Mouse (Mus musculus): ENCODE measurements around the gene Cmah.

The Cmah gene

DNA sequence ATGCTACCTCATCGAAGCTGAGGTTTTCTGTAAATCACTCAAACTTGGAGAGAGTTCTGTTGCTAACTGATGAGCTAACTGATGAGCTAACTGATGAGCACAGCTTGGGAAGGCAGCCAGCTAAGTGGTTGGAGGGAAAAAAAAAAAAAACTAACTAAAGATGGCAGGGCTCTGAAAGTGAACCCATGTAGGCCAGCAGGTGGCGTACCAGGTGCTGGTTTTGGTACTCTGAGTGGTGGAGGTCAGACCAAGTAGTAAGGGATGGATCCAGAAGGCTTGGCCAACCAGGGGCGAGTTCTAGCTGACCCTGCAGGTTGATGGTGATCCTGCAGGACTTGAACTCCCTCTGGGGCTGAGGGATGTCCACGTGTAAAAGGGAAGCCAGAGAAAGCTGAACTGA lies 89.2 kb downstream of the Cmah start:
- DNase-seq (ENCODE audit: low read depth, low spot score) = peak; percentile 83

DNA sequence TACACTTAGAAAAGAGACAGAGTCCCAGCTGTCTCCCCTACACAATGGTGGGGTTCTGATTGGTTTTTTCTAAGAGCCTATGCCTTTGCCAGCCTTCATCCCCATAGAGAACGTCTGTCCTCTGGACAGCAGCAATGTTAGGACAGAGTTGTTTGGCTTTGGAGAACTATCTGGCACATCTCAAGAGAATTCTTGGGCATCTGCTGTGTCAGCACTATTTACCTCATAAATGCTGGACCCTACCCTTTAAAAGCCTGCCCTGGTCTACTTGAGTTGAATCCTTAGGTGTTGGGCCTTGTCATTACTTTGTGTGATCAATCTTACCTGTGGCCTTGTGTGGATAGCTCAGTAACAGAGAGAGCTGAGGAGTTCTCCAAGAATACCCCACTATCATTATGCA lies 90.8 kb downstream of the Cmah start:
- DNase-seq (ENCODE audit: low read depth, low spot score) = no peak

DNA sequence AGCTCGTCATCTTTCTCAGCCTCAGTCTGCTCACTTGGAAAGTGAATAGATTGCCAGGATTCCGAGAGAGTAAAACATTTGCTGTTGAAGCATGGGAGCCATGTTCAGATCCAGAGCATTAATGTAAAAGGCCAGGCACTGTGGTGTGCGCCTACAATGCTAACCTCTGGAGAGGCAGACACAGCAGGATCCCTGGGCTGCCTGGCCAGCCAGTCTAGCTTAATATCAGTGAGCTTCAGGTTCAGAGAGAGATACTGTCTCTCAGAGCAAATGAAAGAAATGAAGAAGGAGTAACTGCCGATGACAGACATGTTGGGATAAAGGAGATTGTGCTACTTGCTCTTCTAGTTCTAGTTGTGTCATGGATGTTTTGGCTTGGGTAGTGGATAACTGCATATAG lies 91.6 kb downstream of the Cmah start:
- DNase-seq (ENCODE audit: low read depth, low spot score) = no peak

DNA sequence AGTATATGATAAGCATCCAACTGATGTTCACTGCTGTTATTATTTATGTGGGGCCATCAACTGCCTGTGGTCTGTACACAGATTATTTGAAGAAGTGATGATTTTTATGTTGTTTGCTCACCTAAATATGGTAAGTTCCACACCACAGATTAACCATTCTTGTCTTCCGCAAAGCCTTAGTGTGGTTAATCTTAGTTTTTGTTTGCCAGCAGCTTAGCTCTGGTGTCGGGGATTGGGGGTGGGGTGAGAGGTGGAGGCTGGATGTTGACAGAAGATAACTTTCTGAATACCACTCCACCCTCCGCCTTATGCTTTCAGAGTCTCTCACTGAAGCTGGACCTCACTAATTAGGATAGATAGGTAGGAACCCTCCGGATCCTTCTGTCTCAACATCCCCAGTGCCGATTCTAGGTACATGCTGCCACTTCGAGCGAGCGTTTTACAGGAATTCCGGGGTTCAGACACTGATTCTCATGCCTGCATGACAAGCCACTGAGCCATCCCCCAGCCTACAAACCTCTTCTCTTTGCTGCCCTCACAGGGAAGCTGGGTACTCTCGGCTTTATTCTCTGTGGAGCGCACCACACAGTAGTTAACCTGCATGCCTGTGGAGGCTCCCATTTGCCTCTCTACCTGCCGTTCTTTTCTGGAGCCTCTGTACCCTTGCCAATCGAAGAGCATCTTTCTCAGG lies 92.5 kb downstream of the Cmah start:
- no peak for DNase-seq (ENCODE audit: low read depth, low spot score)

DNA sequence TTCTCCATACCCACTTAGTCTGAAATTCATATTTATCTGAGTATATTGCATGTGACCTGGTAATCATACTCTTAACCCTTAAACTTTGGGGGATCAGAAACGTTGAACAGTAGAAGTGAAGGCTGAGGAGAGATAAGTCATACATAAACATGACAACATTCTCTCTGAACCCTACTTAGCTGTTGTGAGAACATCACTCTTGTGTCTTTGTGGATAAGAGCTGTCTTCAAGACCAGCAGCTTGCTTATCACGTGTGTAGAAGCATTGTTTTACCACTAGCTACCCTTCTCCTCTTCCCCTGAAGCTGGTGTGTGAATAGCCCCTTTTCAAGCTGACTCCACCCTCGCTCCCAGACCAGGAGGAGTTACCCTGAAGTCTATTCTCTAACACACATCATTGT lies 94.8 kb downstream of the Cmah start:
- no peak for DNase-seq (ENCODE audit: low read depth, low spot score)

DNA sequence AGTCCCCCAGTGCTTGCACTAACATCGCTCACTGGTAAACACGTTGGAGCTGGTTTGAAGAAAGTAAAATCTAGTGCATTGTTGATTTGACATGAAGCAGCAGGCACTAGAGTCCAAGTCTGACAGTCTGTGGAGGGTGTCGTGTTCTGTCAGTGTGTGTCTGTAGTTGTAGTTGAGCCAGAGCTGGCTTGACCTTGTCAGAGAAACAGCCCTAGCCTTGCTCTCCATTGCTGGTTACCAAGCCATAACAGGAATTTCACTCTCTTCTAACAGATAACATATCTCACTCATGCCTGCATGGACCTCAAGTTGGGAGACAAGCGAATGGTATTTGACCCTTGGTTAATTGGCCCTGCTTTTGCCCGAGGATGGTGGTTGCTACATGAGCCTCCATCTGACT lies 103.0 kb downstream of the Cmah start:
- no peak for DNase-seq (ENCODE audit: low read depth, low spot score)

DNA sequence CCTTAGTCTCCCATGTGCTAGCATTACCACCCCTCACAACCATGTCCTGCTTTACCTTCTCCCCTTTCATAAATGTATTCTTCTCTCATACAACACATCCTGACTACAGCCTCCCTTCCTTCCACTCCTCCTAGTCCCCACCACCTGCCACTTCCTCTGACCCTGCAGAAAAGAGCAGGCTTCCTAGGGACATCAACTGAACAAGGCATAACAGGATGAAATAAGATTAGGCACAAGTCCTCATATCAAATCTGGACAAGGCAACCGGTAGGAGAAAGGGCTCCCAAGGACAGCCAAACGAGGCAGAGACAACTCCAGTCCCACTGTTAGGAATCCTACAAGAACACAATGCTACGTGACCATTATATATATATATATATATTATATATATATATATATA lies 104.4 kb downstream of the Cmah start:
- DNase-seq (ENCODE audit: low read depth, low spot score) = no peak

DNA sequence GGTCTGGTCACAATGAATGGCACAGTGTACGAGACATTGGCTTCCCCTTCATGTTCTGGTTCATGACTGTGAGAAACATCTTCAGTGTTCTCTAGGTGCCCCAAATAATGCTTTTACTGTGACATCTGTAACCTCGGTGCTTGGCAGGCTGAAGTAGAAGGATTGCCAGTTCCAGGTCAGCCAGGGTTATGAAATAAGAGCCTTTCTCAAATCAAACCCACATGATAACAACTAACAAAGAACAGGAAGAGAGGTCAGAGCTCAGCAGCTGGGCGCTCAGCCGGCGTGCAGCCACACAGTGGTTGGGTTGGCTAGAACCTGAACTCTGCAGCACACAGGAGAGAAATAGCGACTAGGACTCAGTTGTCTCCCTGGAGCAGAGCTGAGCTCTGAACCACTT lies 115.1 kb downstream of the Cmah start:
- DNase-seq (ENCODE audit: low read depth, low spot score) = peak; percentile 21

DNA sequence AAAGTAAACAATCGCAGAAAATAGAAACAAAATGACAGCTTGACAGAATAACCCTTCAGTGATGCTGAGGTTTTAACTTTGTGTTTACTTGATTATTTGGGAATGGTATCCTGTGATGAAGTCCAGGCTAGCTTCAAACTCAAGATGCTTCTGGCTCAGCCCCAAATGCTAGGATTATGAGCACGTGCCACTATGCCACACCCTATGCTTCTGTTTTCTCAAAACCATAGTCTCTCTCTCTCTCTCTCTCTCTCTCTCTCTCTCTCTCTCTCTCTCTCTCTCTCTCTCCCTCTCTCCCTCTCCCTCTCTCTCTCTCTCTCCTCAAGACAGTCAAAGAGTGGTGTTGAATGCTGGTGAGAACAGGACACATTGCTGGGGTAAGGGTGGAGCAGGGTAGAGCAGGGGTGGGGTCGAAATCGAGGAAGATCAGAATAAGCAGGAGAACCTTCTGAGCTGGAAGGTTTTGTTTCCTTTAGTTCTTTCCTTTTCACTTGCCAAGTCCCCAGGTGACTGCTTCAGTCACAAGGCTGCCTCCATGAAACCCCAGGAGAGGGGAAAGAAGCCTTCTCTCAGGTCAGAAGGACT lies 116.7 kb downstream of the Cmah start:
- DNase-seq (ENCODE audit: low read depth, low spot score) = no peak

DNA sequence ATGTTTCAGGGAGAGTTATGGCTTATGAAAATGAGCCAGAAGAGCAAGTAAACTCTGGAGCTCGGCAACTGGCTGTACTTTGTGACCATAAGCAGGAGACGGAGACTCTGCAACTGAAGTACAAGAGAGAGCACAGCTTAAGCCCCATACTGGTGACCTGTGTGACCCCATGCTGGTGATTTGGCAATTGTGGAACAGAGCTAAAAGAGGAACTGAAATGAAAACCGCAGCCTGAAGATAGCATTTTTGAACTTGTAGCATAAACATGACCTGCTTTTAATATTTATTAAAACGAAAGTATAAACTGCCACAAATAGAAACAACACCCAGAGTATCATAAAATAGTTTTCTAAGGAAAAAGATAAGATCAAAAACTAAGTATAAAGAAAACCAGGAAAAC lies 117.5 kb downstream of the Cmah start:
- DNase-seq (ENCODE audit: low read depth, low spot score) = peak; percentile 80

DNA sequence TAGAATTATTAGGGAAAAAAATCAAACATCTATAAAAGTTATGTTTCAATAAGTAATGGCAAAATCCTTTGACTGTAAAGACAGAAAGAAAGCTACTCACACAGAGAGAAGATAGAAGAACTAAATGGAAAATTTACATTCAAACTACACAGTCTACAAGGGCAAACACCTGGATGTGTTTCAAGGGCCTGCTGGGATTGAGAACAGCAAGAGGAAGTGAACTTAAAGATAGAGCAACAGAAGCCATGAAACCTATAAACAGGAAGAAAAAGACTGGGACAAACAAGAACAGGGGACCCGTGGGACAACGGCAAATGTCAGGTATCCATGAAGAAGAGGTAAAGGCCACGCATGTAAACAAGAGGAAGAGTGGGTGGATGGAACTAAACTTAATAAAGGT lies 118.0 kb downstream of the Cmah start:
- peak; percentile 51 for DNase-seq (ENCODE audit: low read depth, low spot score)

DNA sequence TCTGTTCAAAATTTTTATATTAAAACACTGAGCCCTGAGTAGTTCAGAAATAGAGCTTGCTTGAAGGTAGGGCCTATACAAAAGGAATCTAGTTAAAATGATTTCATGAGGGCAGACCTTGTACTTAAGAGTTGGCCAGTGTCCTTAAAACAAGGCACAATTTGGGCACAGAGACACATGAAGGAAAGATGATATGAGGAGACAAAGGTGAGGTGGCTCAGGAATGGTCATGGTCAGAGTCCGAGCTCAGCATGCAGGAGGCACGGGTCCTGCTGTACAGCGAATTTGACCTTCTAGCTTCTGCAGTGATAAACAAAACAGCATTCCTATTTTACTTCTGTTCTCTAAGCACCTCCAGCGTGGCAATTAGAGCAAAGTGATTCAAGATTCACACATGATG lies 118.9 kb downstream of the Cmah start:
- DNase-seq (ENCODE audit: low read depth, low spot score) = no peak

DNA sequence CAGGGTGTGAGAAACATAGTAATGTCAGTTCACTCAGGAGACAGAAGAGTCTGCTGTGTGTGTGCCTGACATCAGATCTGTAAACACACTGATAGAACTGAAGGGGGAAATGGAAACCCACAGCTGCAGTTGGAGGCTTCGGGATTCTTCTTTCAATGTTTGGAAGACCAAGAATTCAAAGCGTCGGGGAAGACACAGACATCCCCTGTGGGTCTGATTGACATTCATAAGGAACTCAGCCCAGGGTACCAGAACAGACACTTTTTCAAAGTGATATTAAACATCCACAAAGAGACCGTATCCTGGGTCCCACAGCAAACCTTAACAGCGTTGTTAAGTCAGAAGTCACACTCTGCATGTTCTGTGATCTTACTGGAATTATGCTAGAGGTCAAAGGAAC lies 119.8 kb downstream of the Cmah start:
- no peak for DNase-seq (ENCODE audit: low read depth, low spot score)

DNA sequence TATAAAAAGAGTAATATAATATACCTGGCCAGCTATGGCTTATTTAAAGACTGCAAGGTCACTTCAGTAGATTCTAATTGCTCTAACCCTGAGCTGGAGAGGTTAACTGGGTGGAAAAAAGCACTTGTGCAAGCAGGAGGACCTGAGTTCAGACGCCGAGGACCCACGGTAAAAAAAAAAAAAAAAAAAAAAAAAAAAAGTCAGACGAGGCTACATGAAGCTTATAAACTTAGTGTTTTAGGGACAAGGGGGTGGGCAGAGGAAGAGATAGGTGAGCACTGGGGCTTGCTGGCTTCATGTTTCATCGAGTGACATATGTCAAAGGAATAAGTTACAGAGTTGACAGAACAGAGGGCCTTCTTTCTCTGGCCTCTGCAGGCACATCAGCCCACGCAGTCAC lies 121.4 kb downstream of the Cmah start:
- DNase-seq (ENCODE audit: low read depth, low spot score) = no peak

DNA sequence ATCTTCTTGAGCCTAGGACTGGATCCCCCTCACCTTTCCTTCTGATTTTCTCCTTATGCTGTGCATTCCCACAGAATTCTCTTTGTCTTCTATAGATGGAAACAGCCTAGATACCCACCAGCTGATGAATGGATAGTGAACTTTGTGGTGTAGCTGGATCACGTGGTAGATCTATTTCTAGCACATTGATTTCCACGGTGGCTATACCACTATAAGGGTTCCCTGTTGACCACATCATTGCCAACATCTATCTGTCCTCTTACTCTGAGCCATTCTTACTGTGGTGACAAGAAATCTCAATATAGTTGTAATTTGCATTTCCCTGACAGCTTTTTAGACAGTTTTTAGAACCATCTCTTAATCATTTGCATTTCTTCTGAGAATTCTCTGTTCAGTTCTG lies 124.3 kb downstream of the Cmah start:
- DNase-seq (ENCODE audit: low read depth, low spot score) = peak; percentile 16

DNA sequence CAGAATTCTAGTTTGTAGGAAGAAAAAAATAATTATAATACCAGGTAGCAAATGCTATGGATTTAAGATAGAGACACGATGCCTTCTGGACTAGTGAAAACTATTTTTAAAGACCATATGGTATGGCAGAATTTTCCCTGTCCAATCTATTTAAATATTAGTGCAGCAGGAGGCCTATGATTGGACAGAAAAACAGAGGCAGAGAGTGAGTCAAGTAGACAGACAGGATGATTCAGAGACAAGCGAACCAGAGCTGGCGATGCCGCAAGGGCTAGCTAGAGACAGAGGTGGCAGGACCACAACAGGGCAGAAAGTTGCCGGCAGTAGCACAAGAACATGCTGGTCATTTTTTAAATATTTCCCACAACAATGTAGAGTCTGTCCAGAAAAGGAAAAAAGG lies 126.5 kb downstream of the Cmah start:
- no peak for DNase-seq (ENCODE audit: low read depth, low spot score)

DNA sequence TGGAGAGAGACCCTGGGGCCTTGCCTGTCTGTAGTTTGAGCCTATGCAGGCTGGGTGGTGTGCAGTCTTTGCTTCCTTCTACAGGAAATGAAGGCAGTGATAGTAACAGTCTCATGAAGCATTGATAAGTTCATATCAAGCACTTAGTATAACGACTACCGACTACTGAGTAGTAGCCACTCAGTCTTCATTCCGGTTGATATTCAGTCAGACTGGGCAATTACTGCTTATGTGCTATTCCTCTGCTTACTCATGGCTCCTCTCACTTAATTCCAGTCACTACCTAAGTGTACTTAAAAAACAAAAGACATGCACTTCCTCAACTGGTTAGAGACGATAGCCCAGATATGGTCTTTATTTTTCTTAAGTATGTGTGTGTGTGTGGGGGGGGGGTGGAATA lies 129.2 kb downstream of the Cmah start:
- DNase-seq (ENCODE audit: low read depth, low spot score) = no peak

DNA sequence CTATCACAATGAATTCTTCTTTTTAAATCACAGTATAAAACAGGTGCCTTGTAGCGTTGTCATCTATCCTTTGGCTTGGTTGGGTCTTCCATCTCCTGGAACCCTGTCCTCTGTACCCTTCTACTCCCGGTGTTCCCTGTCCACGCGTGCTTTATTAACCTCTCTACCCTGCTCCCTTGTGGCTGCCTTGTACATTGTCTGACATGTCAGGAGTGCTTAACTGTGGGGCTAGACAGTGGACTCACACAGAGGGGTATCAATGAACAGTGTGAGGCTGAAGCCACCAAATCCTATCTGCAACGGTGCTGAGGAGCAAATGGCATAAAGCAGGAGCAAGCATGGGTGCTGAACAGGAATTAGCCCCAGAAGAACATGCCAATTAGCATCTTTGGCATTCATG lies 133.3 kb downstream of the Cmah start:
- DNase-seq (ENCODE audit: low read depth, low spot score) = no peak

DNA sequence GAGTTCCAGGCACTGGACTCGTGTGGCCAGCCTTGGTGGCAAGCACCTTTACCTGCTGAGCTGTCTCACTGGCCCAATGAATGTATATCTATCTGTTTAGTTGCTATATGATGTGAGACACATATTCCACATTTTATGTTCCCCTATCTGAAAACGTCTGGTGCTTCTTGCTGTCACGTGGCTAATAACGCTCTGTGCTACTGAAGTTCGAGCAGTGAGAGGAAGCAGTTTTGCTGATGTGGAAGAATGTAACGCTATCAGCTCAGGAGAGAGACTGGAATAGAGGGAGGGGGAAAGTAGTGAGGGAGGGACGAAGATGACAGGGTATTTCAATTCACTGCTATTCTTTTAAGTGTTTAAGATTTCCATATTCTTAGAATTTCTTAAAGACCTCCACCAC lies 136.6 kb downstream of the Cmah start:
- DNase-seq (ENCODE audit: low read depth, low spot score) = no peak

DNA sequence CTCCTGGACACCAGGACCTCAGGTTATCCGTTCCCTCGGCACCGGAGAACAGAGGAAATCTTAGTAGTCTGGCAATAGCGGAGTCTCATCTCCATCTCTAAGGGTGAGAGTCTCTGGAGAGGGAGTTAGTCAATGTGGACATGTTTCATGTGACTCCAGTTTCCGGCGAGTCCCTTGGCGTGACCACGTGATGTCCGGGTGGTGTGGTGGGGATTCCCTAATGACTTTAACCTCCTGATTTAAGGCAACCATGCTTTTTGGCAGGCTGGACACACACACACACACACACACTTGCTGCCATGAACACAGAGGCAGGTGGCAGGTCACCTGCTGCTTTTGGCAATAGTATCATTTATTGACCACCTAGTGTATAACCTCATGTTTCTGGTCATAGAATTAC lies 138.8 kb downstream of the Cmah start:
- DNase-seq (ENCODE audit: low read depth, low spot score) = no peak

DNA sequence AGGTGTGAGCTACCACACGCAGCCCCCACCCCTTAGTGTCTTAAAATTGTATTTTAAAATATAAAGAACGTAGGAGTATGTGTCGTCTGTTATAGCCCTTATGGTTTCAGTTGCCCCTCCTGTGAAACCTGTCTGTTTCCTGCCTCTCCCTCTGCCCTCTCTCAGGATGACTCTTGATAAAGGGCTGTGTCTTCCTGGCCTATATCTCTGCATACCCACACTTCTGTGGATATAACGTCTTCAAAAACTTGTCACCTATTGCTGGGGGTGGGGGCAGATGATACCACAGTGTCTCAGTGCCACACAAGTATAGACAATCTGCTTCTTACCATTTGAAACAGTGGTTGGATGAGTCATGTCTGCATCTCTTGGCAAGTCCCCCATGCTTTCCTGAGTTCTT lies 140.6 kb downstream of the Cmah start:
- no peak for DNase-seq (ENCODE audit: low read depth, low spot score)

DNA sequence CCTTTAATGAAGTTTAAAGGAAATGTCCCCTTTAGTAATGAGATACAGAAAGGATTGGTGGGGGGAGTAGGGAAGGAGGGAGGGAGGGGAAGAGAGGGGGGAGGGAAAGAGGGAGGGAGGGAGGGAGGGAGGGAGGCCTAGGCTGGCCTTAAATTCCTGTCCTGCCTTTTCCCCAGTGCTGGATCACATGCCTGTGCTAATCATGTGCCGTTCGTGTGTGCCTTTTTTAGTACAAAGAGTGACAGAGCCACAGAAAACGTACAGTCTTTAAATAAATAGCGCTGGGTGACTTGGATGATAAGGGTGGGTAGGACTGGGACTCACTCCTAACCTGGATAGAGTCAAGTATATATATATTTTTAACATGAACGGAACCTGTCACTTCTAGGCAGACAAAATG lies 150.4 kb downstream of the Cmah start:
- no peak for DNase-seq (ENCODE audit: low read depth, low spot score)

DNA sequence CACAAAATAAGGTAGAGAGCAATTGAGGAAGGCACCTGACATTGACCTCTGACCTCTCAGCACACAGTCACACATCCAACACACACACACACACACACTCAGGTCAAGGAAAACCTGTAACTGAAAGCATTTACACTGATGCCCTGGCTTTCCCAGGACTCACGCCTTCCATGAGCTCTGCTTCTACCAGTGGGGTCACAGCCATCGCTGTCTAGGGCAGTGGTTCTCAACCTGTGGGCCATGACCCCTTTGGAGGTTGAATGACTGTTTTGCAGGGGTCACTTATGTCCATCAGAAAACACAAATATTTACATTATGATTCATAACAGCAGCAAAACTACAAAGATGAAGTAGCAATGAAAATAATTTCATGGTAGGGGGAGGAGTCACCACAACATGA lies 152.3 kb downstream of the Cmah start:
- DNase-seq (ENCODE audit: low read depth, low spot score) = no peak

DNA sequence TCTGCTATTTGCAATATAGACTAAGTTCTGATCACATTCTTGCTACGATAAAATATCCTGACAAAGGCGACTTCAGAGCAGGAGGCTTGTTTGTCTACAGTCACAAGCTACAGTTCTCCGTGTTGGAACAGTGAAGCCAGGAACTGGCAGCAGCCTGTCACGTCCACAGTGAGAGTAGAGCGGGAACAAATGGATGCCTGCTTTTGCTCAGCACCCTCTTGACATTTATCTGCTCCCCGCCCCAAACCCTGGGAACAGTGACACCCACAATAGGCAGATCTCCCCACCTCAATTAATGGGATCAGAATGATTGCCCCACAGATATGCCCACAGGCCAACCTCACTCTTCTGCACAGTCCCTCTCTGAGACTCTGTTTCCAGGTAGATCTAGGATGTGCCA lies 153.6 kb downstream of the Cmah start:
- no peak for DNase-seq (ENCODE audit: low read depth, low spot score)
